Mouse (Mus musculus) spleen, adult 2 months (tissue): ENCODE data around the gene Fezf1. TPM values are rescaled to one million over a fixed set of nuclear protein-coding genes. Genes with fewer than 3 reads are reported as not detected.

Experiments
- DNase-seq, 2 experiments: peaks; one replicate each; pipeline versions ENCODE4 v3.0.0 to v3.0.0-alpha.2; 2012 to 2021; ENCODE audit warnings: low spot score in 2 of 2, low read depth in 1 of 2
- H3K27ac ChIP-seq: fragments of 200-500 bp; 2 replicates; pipeline ENCODE4 v1.5.1; 2012; ENCODE audit warnings: low read length, inconsistent platforms; ENCODE audit not compliant: insufficient read depth
- H3K27me3 ChIP-seq: fragments of 200-500 bp; 2 replicates; pipeline ENCODE4 v1.6.1; 2012; ENCODE audit warnings: mild to moderate bottlenecking, moderate library complexity, low read length, inconsistent platforms; ENCODE audit not compliant: control insufficient read depth, insufficient read depth
- H3K36me3 ChIP-seq: fragments of 200-500 bp; 2 replicates; pipeline ENCODE4 v1.6.1; 2012; ENCODE audit warnings: mild to moderate bottlenecking, low read length, inconsistent platforms; ENCODE audit not compliant: control insufficient read depth, insufficient read depth
- H3K4me1 ChIP-seq: fragments of 200-500 bp; 2 replicates; pipeline ENCODE4 v1.6.1; 2011; ENCODE audit warnings: inconsistent platforms; ENCODE audit not compliant: control insufficient read depth, insufficient read depth, insufficient read length
- H3K4me3 ChIP-seq: fragments of 200-500 bp; 2 replicates; pipeline ENCODE4 v1.5.1; 2011; ENCODE audit warnings: mild to moderate bottlenecking, inconsistent platforms; ENCODE audit not compliant: insufficient read depth, insufficient read length; ENCODE audit errors: extremely low read depth
- CTCF ChIP-seq: fragments of 200-500 bp; IDR thresholded peaks from 2 replicates; pipeline ENCODE4 v1.5.1; 2011; ENCODE audit warnings: mild to moderate bottlenecking, inconsistent platforms; ENCODE audit not compliant: insufficient read depth, insufficient read length, insufficient replicate concordance; ENCODE audit errors: extremely low read depth
- POLR2A ChIP-seq: fragments of 200-500 bp; IDR thresholded peaks from 2 replicates; pipeline ENCODE4 v1.6.1; 2011; ENCODE audit warnings: low read depth, low read length, inconsistent platforms
- WGBS: fragments of 180-500 bp; shearing (Covaris S2); methylation state at CpG from one replicate; pipeline ENCODE4 v1.1.7; 2018; 5-methylcytosine and 5-hydroxymethylcytosine counted together
- polyA plus RNA-seq: library from polyadenylated mRNA; depleted of rRNA; stranded (reverse); fragments of >200 nt; gene quantifications from 2 replicates; pipeline ENCODE4 v1.2.3, GENCODE M21; 2012

The Fezf1 gene
- polyA plus RNA-seq, 1 experiment: not detected

DNA sequence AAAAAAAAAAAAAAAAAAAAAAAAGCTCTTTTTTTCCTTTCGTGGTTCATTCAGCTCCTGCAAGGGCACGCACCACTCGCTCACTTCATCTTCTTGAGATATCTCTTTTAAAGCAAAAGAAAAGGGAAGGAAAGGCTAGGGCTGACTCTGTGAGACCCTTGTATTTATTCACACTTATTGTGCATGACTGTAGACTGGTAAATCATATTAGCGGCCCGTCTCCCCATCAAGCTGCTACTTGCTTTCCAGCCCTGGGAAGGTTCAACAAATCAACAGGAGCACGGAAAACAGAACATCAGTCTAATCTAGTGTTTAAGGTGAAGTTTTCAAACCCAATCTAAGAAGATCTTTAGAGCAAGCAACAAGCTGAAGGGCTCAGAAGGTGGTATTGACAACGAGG is 24.4 kb upstream of the Fezf1 start:
- no peaks in the 10 kb centered on the region for H3K36me3 ChIP-seq
- no peak for DNase-seq
- WGBS: 32% methylated on average over 7 of the region's 7 CpGs
- TF ChIP-seq POLR2A (no peak), CTCF (no peak)
- no peak overlapping the region for H3K27ac ChIP-seq
- no peak overlapping the region for H3K4me3 ChIP-seq
- no peaks in the 10 kb centered on the region for H3K27me3 ChIP-seq
- H3K4me1 ChIP-seq: no peaks in the 10 kb centered on the region

DNA sequence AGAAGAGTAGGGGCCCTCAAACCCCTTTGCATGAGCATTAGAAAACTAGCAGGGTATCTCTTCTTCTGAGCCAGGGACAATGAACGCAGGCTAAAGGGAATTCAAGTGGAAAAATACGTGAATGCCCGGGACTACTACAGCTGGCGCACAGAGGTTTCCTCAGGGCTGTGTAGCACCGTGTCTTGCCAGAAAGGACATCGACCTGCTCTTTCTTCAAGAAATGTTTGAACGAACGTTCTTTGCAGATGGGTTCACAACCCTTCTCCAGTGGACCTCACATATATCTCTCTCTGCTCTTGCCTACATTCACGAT is 12.5 kb upstream of the Fezf1 start:
- WGBS: 8% methylated on average over 9 of the region's 9 CpGs
- Histone ChIP-seq H3K27ac (no peak overlapping the region), H3K36me3 (no peaks in the 10 kb centered on the region), H3K4me1 (no peaks in the 10 kb centered on the region), H3K4me3 (no peak overlapping the region), H3K27me3 (no peaks in the 10 kb centered on the region)
- DNase-seq: no peak
- TF ChIP-seq POLR2A (no peak), CTCF (no peak)

DNA sequence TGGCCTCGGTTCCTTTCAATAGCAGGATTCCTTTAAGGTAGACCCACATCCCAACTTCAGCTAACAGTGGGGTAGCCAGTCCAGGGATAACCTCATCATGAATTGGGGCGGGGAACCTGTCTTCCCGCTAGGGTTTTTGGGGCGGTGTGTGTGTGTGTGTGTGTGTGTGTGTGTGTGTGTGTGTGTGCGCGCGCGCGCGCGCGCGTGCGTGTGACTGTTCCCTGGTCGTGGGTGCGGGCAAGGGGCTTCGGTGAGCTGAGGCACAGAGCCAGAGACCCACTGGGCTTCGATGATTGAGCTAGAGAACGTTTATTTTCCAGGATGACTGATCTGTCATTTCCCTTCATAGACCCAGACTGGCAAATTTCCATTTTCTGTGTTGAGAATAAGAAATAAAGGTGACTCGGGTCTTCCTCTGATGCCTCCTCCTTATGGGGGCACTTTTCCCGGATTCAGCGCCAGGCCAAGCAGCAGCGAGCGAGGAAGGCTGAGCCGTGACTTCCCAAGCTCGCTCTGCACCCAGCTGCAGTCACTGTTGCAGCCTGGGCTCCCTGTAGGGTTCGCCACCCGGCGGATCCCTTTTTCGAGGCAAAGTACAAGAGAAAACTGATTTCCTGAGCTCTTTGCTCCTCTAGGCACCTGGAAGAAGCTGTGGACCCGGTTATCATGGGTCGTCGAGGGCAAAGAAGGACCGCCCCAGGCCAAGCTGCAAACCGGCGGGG is 12.0 kb upstream of the Fezf1 start:
- DNase-seq: no peak
- H3K27ac ChIP-seq: no peak overlapping the region
- H3K4me3 ChIP-seq: no peak overlapping the region
- 0 out of 2 replicates have a peak, but pooled peaks cover under 1% of the 10 kb centered on the region for H3K27me3 ChIP-seq
- TF ChIP-seq POLR2A: no peak
- TF ChIP-seq CTCF: no peak
- 8% methylated on average over 36 of the region's 36 CpGs for WGBS
- no peaks in the 10 kb centered on the region for H3K36me3 ChIP-seq
- no peaks in the 10 kb centered on the region for H3K4me1 ChIP-seq

DNA sequence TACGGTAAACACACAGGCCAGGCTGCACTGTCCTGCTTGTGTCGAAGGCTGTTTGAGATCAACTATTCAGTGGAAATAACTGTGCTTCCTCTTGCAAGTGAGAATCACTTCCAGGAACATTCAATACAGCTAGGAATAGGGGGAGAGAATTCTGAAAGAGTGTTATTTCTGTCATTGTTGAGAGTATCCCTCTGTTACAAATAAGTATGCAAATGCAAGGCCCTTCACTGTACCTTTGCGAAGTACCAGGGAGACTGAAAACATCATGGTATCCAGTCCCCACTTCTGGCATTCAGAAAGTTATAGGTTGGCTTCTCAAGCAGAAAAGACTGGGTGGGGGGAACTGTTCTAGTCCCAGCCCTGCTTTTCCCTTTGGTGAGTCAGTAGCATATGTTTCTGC is 9.8 kb upstream of the Fezf1 start:
- no peak overlapping the region for H3K4me3 ChIP-seq
- H3K4me1 ChIP-seq: no peaks in the 10 kb centered on the region
- DNase-seq: no peak
- TF ChIP-seq CTCF: no peak
- TF ChIP-seq POLR2A: no peak
- H3K36me3 ChIP-seq: no peaks in the 10 kb centered on the region
- peaks cover 5% of the 10 kb centered on the region; the same call in 1 of the 2 replicates for H3K27me3 ChIP-seq
- no peak overlapping the region for H3K27ac ChIP-seq
- WGBS: 37% methylated on average over 3 of the region's 3 CpGs

DNA sequence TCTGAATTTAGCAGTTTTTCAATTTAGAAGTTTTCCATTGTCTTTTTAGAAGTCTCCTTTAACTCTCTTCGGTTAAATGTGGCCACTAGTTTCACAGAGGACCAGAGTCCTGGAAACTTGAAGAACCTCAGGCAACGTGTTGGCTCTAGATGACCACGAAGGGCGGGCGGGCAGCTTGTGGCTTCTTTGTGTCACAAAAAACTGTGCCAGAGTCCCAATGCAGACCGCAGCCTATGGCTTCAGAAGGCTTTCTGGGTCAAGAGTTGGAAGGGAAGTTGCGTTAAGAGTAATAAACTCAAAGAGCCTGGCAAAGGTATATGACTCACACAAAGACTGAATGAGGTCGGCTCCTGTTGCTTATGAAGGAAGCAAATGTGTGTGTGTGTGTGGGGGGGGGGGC is 7.0 kb upstream of the Fezf1 start:
- no peak for DNase-seq
- H3K4me1 ChIP-seq: no peaks in the 10 kb centered on the region
- no peaks in the 10 kb centered on the region for H3K36me3 ChIP-seq
- WGBS: 9% methylated on average over 8 of the region's 8 CpGs
- no peak for TF ChIP-seq POLR2A
- TF ChIP-seq CTCF: no peak
- H3K27ac ChIP-seq: no peak overlapping the region
- H3K27me3 ChIP-seq: peaks cover 9% of the 10 kb centered on the region
- no peak overlapping the region for H3K4me3 ChIP-seq

DNA sequence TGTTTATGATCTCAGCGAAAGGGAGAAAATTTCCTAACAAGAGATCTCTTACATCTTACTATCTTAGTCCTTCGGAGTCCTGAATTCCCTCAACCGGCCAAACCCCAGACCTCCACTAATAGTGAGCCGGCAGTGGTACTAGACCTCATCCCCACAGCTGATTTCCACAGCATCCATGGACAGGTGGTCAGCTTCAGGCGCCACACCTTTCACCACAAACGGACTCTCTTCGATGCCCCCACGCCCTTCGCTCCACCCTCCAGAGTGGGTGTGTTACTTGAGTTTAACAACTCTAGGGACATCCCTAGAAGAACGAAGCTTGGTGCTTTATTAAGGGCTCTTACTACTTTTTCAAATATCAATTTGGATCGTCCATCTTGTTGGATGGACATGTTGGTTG is 6.5 kb upstream of the Fezf1 start:
- Histone ChIP-seq H3K27me3 (peaks cover 10% of the 10 kb centered on the region), H3K27ac (no peak overlapping the region), H3K4me1 (no peaks in the 10 kb centered on the region), H3K4me3 (no peak overlapping the region), H3K36me3 (no peaks in the 10 kb centered on the region)
- WGBS: 7% methylated on average over 11 of the region's 11 CpGs
- TF ChIP-seq CTCF (no peak), POLR2A (no peak)
- no peak for DNase-seq
